Mouse (Mus musculus) layer of hippocampus, adult 11-12 months (tissue): ENCODE measurements at regions not wholly inside any gene's neighbourhood (a gene's known extent, or its start where the extent isn't known, plus 50 kb on each side); places are given as distances from the start of the nearest gene placed in this dataset.
A peak's percentile ranks its signal among the peaks of the same experiment; 100 is the strongest.

ENCODE experiments used
- DNase-seq: peaks from one replicate; pipeline ENCODE4 v3.0.0; 2022; ENCODE audit warnings: low spot score

DNA sequence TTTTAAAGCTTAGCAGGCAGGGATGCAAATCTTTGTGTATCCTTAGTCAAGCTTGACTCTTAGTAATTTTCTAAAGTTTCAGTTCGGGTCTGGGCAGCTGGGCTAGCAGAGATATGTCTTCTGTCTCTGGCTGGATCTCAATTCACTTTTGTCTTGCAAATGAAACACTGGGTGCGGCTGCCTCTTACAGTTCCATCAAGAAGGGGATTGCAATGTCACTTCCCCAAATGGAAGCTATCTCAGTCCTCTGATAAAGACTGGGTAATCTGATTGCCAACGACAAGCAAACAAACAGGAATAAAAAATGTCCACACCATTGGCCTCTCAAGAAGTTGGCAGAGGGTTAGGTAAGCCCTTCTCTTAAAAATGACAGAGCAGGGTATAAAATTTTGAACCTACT, 314.1 kb upstream of the Fam19a5 start:
- no peak for DNase-seq

DNA sequence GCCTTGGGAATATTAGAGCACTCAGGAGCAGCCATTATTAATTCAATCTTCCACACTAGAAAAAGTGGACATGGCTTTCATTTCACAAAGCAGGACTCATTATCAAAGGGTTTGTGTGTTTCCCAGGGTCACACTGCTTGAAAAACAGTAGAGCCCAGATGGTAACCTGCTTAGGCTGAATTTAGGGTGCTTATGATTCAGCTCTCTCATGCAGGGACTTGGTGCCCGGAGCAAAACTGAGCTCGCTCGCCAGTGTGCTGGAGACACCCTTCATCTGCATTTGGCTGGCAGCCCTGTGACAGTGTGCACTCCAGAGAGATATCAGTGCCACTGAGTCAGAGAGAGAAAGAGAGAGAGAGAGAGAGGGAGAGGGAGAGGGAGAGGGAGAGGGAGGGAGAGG, 308.0 kb upstream of the Fam19a5 start:
- DNase-seq: no peak

DNA sequence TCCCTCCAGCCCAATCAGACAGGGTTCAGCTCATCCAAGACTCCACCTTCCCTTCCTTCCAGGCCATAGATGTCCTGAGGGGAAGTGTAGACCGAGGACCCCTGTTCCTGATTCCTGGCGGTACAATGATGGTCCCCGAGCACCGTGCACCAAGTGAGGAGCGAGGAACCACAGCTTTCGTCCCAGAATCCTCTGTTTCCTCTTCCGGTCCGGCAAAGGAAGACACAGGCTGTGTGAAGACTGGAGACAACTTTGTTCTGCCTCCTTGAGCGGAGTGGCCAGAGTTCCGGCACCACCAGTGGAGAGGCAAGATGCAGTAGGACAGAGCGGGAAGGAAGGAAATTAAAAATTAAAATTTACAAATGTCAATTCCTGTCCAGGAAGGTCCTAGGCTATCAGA, 305.0 kb upstream of the Fam19a5 start:
- DNase-seq: no peak

DNA sequence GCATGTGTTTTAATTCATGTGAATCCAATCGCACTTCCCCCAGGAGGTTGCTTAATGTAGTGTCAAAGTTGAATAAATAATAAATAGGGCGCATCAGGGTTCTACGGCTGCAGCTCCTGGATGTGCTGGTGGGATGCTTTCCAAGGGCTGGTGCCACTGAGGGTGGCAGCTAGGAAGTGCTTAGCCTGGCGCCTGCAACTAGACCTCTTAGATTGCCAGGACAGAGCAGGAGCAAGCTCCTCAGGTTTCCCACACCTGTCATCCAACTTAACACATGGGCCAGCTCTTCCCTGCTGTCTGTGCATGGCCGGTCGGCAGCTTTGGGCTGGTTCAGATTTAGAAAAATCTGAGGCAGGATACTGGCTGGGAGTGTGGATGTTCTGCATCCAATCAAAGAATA, 282.6 kb upstream of the Fam19a5 start:
- no peak for DNase-seq

GRCm38 (mm10) chr15:87264906-87265305, 279.2 kb upstream of the Fam19a5 start:
- no peak for DNase-seq

- DNase-seq: no peak
Measured at GRCm38 (mm10) chr15:87290987-87291529, 253.0 kb upstream of the Fam19a5 start.

DNA sequence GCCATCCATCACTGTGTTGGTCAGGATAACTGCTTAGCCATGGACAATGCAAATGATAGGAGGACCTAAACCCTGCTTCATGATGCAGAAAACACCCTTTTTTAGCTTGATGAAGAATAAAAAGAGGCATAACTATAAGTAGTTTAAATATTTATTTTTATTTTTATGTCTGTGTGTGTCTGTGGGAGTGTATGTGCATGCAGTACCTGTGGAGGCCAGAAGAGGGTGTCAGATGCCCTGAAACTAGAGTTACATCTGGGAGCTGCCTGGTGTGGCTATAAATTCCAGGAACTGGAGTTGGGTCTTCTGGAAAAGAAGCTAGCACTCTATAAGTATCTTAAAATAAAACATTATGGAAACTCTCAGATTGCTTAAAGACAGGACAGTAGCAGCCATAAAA, 224.2 kb upstream of the Fam19a5 start:
- DNase-seq: no peak

- DNase-seq: no peak
Measured at GRCm38 (mm10) chr15:87321067-87321985, 222.8 kb upstream of the Fam19a5 start.

- no peak for DNase-seq
Measured at GRCm38 (mm10) chr15:87325389-87325788, 218.7 kb upstream of the Fam19a5 start.

DNA sequence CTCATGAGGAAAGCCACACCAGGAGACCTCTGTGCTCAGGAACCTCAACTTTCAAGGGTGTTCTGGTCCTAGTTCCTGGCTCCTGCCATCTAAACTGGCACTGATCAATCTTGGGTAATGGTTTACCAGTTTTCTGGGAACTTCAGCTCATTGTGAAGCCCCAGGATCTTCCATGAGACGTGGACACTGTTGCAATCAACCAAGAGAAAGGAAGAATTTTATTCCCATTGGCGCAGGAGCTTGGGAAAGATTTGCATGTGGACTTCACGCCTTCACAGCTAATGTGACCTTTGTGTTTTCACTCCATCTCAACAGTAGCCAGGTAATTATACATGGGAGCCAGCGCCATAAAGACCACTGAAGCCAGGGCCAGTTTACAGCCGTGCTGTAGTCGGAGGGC, 217.8 kb upstream of the Fam19a5 start:
- DNase-seq: no peak

- no peak for DNase-seq
Measured at GRCm38 (mm10) chr15:87332441-87332840, 211.7 kb upstream of the Fam19a5 start.

GRCm38 (mm10) chr15:87333527-87333926, 210.6 kb upstream of the Fam19a5 start:
- no peak for DNase-seq

GRCm38 (mm10) chr15:87334430-87334829, 209.7 kb upstream of the Fam19a5 start:
- no peak for DNase-seq

- no peak for DNase-seq
Measured at GRCm38 (mm10) chr15:87335324-87335723, 208.8 kb upstream of the Fam19a5 start.

GRCm38 (mm10) chr15:87335737-87336136, 208.4 kb upstream of the Fam19a5 start:
- peak; percentile 56 for DNase-seq

- peak; percentile 43 for DNase-seq
Measured at GRCm38 (mm10) chr15:87339904-87340303, 204.2 kb upstream of the Fam19a5 start.

GRCm38 (mm10) chr15:87342656-87343055, 201.4 kb upstream of the Fam19a5 start:
- no peak for DNase-seq

- DNase-seq: no peak
Measured at GRCm38 (mm10) chr15:87345826-87346225, 198.3 kb upstream of the Fam19a5 start.

GRCm38 (mm10) chr15:87349533-87350247, 194.4 kb upstream of the Fam19a5 start:
- DNase-seq: no peak

- no peak for DNase-seq
Measured at GRCm38 (mm10) chr15:87352812-87353211, 191.3 kb upstream of the Fam19a5 start.

DNA sequence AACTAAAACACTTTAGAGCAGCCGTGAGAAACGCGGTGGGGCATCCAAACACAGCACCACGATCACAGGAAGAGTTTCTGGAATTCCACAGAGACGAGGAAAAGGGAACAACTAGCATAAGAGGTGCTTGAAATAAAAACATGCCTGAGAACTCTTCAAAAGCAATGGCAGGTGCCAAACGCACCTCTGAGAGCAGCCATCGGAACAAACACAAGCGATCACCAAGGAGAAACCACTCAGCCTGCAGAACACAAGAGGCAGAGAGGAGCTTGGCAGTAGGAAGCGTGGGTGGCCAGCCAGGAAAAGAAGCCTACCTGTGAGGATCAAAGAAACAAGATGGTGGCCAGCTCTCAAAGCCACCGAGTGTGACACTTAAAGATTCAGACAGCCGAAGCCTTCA, 190.2 kb upstream of the Fam19a5 start:
- no peak for DNase-seq

DNA sequence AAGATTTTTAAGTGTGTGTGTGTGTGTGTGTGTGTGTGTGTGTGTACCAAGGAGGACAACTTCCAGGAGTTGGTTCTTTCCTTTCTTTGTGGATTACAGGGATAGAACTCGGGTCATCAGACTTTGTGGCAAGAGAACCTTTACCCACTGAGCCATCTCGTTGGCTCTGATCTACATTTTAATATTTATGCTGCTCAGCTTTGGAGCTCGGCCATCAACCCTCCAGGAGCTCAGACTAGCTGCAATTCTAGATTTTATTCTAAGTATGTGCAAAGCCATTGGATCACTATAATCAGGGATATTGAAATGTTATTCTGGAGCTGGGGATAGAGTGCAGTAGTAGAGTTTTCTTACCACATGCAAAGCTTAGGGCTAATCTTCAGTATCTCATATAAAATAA, 183.6 kb upstream of the Fam19a5 start:
- DNase-seq: no peak
